8 mouse cellular contexts compared by ENCODE assay signal in genomic region chr1:162547607-162548006, GRCm38 (mm10). TPM values are rescaled to one million over a fixed set of nuclear protein-coding genes. Genes with fewer than 3 reads are reported as not detected.
DNase-seq lines count a peak whose midpoint lies in the region; ATAC-seq and TF ChIP-seq lines count a peak whose summit lies in the region.

No protein-coding gene starts in this region.

- no peak for DNase-seq in left cerebral cortex, adult 2 months (ENCODE audit: extremely low spot score in 1 of 2, low spot score in 2 of 2)
- DNase-seq in left cerebral cortex, adult 18-20 months (ENCODE audit: low spot score in 2 of 2) = no peak
- no peak for DNase-seq in intestine, embryonic 14.5 days (ENCODE audit: low spot score)
- peak; percentile 26 for DNase-seq in naive thymus-derived CD4-positive, alpha-beta T cell, adult 2 months (ENCODE audit: low read depth)
- no peak for DNase-seq in layer of hippocampus, postnatal 25 days (ENCODE audit: extremely low spot score in 1 of 2, low spot score in 1 of 2)
- DNase-seq in layer of hippocampus, postnatal 14 days (ENCODE audit: low spot score in 2 of 2) = no peak
- DNase-seq in cerebellum, postnatal 14 days = no peak

- 7% methylated on average over 10 of the region's 10 CpGs for WGBS in intestine, embryonic 14.5 days

- no peak for TF ChIP-seq CTCF in left cerebral cortex, adult 2 months (IDR thresholded peaks at IDR 0.05)
- no peak for TF ChIP-seq CTCF in cortical plate, adult 2 months (IDR thresholded peaks at IDR 0.05; ENCODE audit: extremely low read depth, insufficient read depth, low read length)

- no peaks in the 10 kb centered on the region for H3K9me3 ChIP-seq in intestine, embryonic 14.5 days (ENCODE audit: control insufficient read depth, low read length)

- H3K27me3 ChIP-seq in intestine, embryonic 14.5 days (replicated peaks; ENCODE audit: control insufficient read depth, insufficient read depth, low read length) = no peaks in the 10 kb centered on the region

- intact Hi-C loops in left cerebral cortex, adult 2 months (cut with DNase I) = loop anchor here (1.0 to 10.0 kb wide), 3 partner anchors 23 to 1700 kb away; partner anchors contain the start of genes 4930558K02Rik, Slc19a2 and Vamp4

- peaks cover 38% of the 10 kb centered on the region for H3K36me3 ChIP-seq in intestine, embryonic 14.5 days (ENCODE audit: control insufficient read depth, insufficient read depth, low read length)

- no peak for ATAC-seq in intestine, embryonic 14.5 days (replicated peaks; ENCODE audit: low FRiP score, low TSS enrichment, low read depth)

- H3K4me3 ChIP-seq in left cerebral cortex, adult 2 months = peak overlapping the region; percentile 87
- H3K4me3 ChIP-seq in cortical plate, adult 2 months (ENCODE audit: insufficient read depth, low read length) = peak overlapping the region; percentile 62
- peak overlapping the region; percentile 62 for H3K4me3 ChIP-seq in intestine, embryonic 14.5 days (ENCODE audit: low read depth, low read length)

- peaks cover 4% of the 10 kb centered on the region; the same call in 1 of the 2 replicates for H3K4me1 ChIP-seq in cortical plate, adult 2 months (ENCODE audit: control insufficient read depth, insufficient read depth, low read length)
- H3K4me1 ChIP-seq in intestine, embryonic 14.5 days (replicated peaks; ENCODE audit: control insufficient read depth, insufficient read depth, low read length) = peaks cover 12% of the 10 kb centered on the region; the same call in 1 of the 2 replicates

- TF ChIP-seq POLR2A in cortical plate, adult 2 months (IDR thresholded peaks at IDR 0.05; ENCODE audit: extremely low read depth, insufficient read depth, low read length) = no peak

- peak overlapping the region; percentile 75 for H3K9ac ChIP-seq in intestine, embryonic 14.5 days (ENCODE audit: low read length)

- no peak overlapping the region for H3K27ac ChIP-seq in left cerebral cortex, adult 2 months
- H3K27ac ChIP-seq in cortical plate, adult 2 months (ENCODE audit: insufficient read depth, low read length) = no peak overlapping the region
- H3K27ac ChIP-seq in intestine, embryonic 14.5 days (ENCODE audit: low read depth) = no peak overlapping the region

- H3K4me2 ChIP-seq in intestine, embryonic 14.5 days (ENCODE audit: low read length) = peak overlapping the region; percentile 95

RNA-seq across cellular contexts. Expression of gene Mettl13, which starts 0.7 kb away (rescaled TPM):
- total RNA-seq in left cerebral cortex, adult 2 months (2021) = 10 to 100 TPM; 10.3 to 12.6 TPM
- total RNA-seq in left cerebral cortex, adult 18-20 months (2021) = 10 to 100 TPM; 10.5 to 11.0 TPM
- polyA plus RNA-seq in cortical plate, adult 2 months (2012; rRNA removed) = 9.3 and 10.3 TPM in 2 replicates
- polyA plus RNA-seq in intestine, embryonic 14.5 days (2014; fragmentation: Nextera tagmentation; extraction: Ambion mirVana) = 16.6 and 18.1 TPM in 2 replicates
- total RNA-seq in layer of hippocampus, postnatal 25 days (2021) = 10 to 100 TPM in 1 of 2 experiments, 1 to 10 TPM in 1; 9.7 to 15.2 TPM
- total RNA-seq in layer of hippocampus, postnatal 14 days (2021) = 10 to 100 TPM; 12.0 to 15.6 TPM

RNA-seq across cellular contexts. Expression of gene Vamp4, which starts 22.7 kb away (rescaled TPM):
- 100 to 1,000 TPM; 107 to 108 TPM for total RNA-seq in left cerebral cortex, adult 2 months (2021)
- 100 to 1,000 TPM; 110 to 113 TPM for total RNA-seq in left cerebral cortex, adult 18-20 months (2021)
- polyA plus RNA-seq in cortical plate, adult 2 months (2012; rRNA removed) = 82.2 and 84.3 TPM in 2 replicates
- 49.2 and 53.3 TPM in 2 replicates for polyA plus RNA-seq in intestine, embryonic 14.5 days (2014; fragmentation: Nextera tagmentation; extraction: Ambion mirVana)
- 100 to 1,000 TPM in 1 of 2 experiments, 10 to 100 TPM in 1; 97.6 to 100 TPM for total RNA-seq in layer of hippocampus, postnatal 25 days (2021)
- 10 to 100 TPM; 80.3 to 83.1 TPM for total RNA-seq in layer of hippocampus, postnatal 14 days (2021)
